Mouse (Mus musculus) heart, postnatal 0 days (tissue): ENCODE results near the gene Cmpk1. TPM values are rescaled to one million over a fixed set of nuclear protein-coding genes. Genes with fewer than 3 reads are reported as not detected.

Experiments
- ATAC-seq: fragments of 200-750 bp; cut with Nextera tagmentation; 2 replicates; pipeline ENCODE4 v1.8.0; 2017; ENCODE audit warnings: low read depth, moderate number of reproducible peaks, moderate library complexity; ENCODE audit not compliant: insufficient read depth
- DNase-seq: peaks from one replicate; pipeline ENCODE4 v3.0.0-alpha.2; 2016; ENCODE audit warnings: low spot score
- H3K27ac ChIP-seq: fragments of 300-500 bp; sonication (generic); 2 replicates; pipeline ENCODE4 v1.5.1; 2014; ENCODE audit warnings: low read depth, mild to moderate bottlenecking
- H3K27me3 ChIP-seq: fragments of 300-500 bp; sonication (generic); 2 replicates; pipeline ENCODE4 v1.6.1; 2014; ENCODE audit warnings: low read length, mixed read lengths; ENCODE audit not compliant: control insufficient read depth, insufficient read depth
- H3K36me3 ChIP-seq: fragments of 300-500 bp; sonication (generic); replicated peaks from 2 replicates; pipeline ENCODE4 v1.6.1; 2014; ENCODE audit warnings: low read length, mixed read lengths; ENCODE audit not compliant: control insufficient read depth, insufficient read depth
- H3K4me1 ChIP-seq: fragments of 300-500 bp; sonication (generic); 2 replicates; pipeline ENCODE4 v1.6.1; 2014; ENCODE audit warnings: antibody characterized with exemption; ENCODE audit not compliant: control insufficient read depth, insufficient read depth
- H3K4me2 ChIP-seq: fragments of 300-500 bp; sonication (generic); 2 replicates; pipeline ENCODE4 v1.6.1; 2014; ENCODE audit warnings: low read depth, mild to moderate bottlenecking, low read length, moderate library complexity
- H3K4me3 ChIP-seq: fragments of 300-500 bp; sonication (generic); 2 replicates; pipeline ENCODE4 v1.5.1; 2014; ENCODE audit warnings: low read depth, low read length
- H3K9ac ChIP-seq: fragments of 300-500 bp; sonication (generic); replicated peaks from 2 replicates; pipeline ENCODE4 v1.6.1; 2014; ENCODE audit warnings: low read depth, low read length, mixed read lengths
- H3K9me3 ChIP-seq: fragments of 300-500 bp; sonication (generic); replicated peaks from 2 replicates; pipeline ENCODE4 v1.6.1; 2016; ENCODE audit warnings: low read length; ENCODE audit not compliant: control insufficient read depth
- CTCF ChIP-seq: IDR thresholded peaks from 2 replicates; pipeline ENCODE4 v1.5.1; 2016; ENCODE audit warnings: antibody characterized with exemption, control low read depth, low read depth
- EP300 ChIP-seq: IDR thresholded peaks from 2 replicates; pipeline ENCODE4 v1.6.1; 2016; ENCODE audit warnings: antibody characterized with exemption, low read depth
- WGBS: fragments of 180-500 bp; shearing (Covaris S2); extraction: QIAGEN DNeasy Blood & Tissue Kit; methylation state at CpG from one replicate; pipeline ENCODE4 v1.1.7; 2014; 5-methylcytosine and 5-hydroxymethylcytosine counted together
- polyA plus RNA-seq: library from polyadenylated mRNA; unstranded; fragments of >200 nt; fragmentation: Nextera tagmentation; extraction: Ambion mirVana; gene quantifications from 2 replicates; pipeline ENCODE4 v1.2.1, GENCODE M21; 2015
- total RNA-seq: library from RNA; depleted of rRNA; stranded (reverse); fragments of >200 nt; gene quantifications from 2 replicates; pipeline ENCODE4 v1.2.3, GENCODE M21; 2014; ENCODE audit warnings: low replicate concordance

Cmpk1 gene
- total and polyA plus RNA-seq, 2 experiments from 2014 or later = 27.4 to 54.9 TPM

- H3K27ac ChIP-seq = no peak overlapping the region
- 33% methylated on average over 5 of the region's 5 CpGs for WGBS
- H3K9ac ChIP-seq = no peak overlapping the region
- H3K4me3 ChIP-seq = no peak overlapping the region
- DNase-seq (no peak), ATAC-seq (no peak)
- H3K27me3 ChIP-seq = 0 out of 2 replicates have a peak, but pooled peaks cover 15% of the 10 kb centered on the region
- no peaks in the 10 kb centered on the region for H3K36me3 ChIP-seq
- no peak for TF ChIP-seq CTCF
- TF ChIP-seq EP300 = no peak
- H3K4me2 ChIP-seq = no peak overlapping the region
- no peaks in the 10 kb centered on the region for H3K9me3 ChIP-seq
- no peaks in the 10 kb centered on the region for H3K4me1 ChIP-seq
These were observed 42.0 kb downstream of the Cmpk1 start for GRCm38 (mm10) chr4:114945021-114945420.

- no peak overlapping the region for H3K4me2 ChIP-seq
- no peak for TF ChIP-seq CTCF
- no peak for TF ChIP-seq EP300
- no peaks in the 10 kb centered on the region for H3K4me1 ChIP-seq
- ATAC-seq (no peak), DNase-seq (no peak)
- WGBS = 69% methylated on average over 8 of the region's 8 CpGs
- no peak overlapping the region for H3K4me3 ChIP-seq
- H3K9ac ChIP-seq = no peak overlapping the region
- no peak overlapping the region for H3K27ac ChIP-seq
- no peaks in the 10 kb centered on the region for H3K36me3 ChIP-seq
- no peaks in the 10 kb centered on the region for H3K9me3 ChIP-seq
- H3K27me3 ChIP-seq = 0 out of 2 replicates have a peak, but pooled peaks cover 10% of the 10 kb centered on the region
These were observed 44.5 kb downstream of the Cmpk1 start for GRCm38 (mm10) chr4:114942583-114942982.

GRCm38 (mm10) chr4:114942112-114942511, 44.9 kb downstream of the Cmpk1 start:
- H3K4me3 ChIP-seq = no peak overlapping the region
- DNase-seq (no peak), ATAC-seq (no peak)
- no peak overlapping the region for H3K27ac ChIP-seq
- TF ChIP-seq EP300 = no peak
- no peak for TF ChIP-seq CTCF
- H3K4me1 ChIP-seq = no peaks in the 10 kb centered on the region
- no peaks in the 10 kb centered on the region for H3K9me3 ChIP-seq
- 0 out of 2 replicates have a peak, but pooled peaks cover 10% of the 10 kb centered on the region for H3K27me3 ChIP-seq
- 71% methylated on average over 4 of the region's 4 CpGs for WGBS
- no peak overlapping the region for H3K9ac ChIP-seq
- no peaks in the 10 kb centered on the region for H3K36me3 ChIP-seq
- H3K4me2 ChIP-seq = no peak overlapping the region

- TF ChIP-seq EP300 (no peak), CTCF (no peak)
- H3K27me3 ChIP-seq = 0 out of 2 replicates have a peak, but pooled peaks cover 9% of the 10 kb centered on the region
- H3K4me3 ChIP-seq = no peak overlapping the region
- no peaks in the 10 kb centered on the region for H3K36me3 ChIP-seq
- WGBS = 69% methylated on average over 4 of the region's 4 CpGs
- H3K4me1 ChIP-seq = no peaks in the 10 kb centered on the region
- ATAC-seq = no peak
- no peak overlapping the region for H3K9ac ChIP-seq
- no peak for DNase-seq
- H3K27ac ChIP-seq = no peak overlapping the region
- H3K9me3 ChIP-seq = no peaks in the 10 kb centered on the region
- no peak overlapping the region for H3K4me2 ChIP-seq
These were observed 45.7 kb downstream of the Cmpk1 start for GRCm38 (mm10) chr4:114941311-114941710.

- DNase-seq (no peak), ATAC-seq (no peak)
- Histone ChIP-seq H3K9ac (no peak overlapping the region), H3K27me3 (0 out of 2 replicates have a peak, but pooled peaks cover 9% of the 10 kb centered on the region), H3K9me3 (no peaks in the 10 kb centered on the region), H3K4me2 (no peak overlapping the region), H3K4me1 (no peaks in the 10 kb centered on the region), H3K4me3 (no peak overlapping the region), H3K27ac (no peak overlapping the region), H3K36me3 (no peaks in the 10 kb centered on the region)
- 30% methylated on average over 3 of the region's 3 CpGs for WGBS
- no peak for TF ChIP-seq EP300
- no peak for TF ChIP-seq CTCF
These were observed 48.8 kb downstream of the Cmpk1 start for GRCm38 (mm10) chr4:114938248-114938647.

DNA sequence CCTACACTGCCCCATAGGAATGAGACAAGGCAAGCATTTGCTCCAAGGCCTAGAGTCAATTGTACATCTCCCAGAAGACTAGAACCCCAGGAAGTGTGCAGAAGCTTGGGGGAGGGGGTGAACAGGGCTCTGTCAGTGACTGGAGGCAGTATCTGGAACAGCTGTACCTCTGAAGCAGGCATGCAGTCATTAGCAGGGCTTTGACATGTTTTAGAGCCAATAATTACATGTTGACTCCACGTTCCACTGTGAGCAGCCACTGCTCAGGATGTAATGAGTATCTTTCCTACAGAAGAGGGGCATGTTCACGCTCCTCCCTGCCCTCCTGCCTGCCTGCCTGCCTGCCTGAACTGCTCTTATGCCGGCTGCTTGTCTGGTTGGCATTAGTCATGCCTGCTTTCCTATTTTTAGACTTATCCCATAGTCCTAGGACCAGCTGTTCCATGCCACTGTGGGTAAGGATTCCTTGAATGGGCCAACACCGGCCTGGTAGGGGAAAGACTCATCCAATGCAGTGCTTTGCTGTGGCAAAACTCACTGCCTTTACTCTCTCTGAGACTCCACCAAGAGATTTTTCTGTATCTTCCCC, 49.5 kb downstream of the Cmpk1 start:
- WGBS = 45% methylated on average over 4 of the region's 4 CpGs
- TF ChIP-seq CTCF (no peak), EP300 (no peak)
- H3K4me3 ChIP-seq = no peak overlapping the region
- H3K27ac ChIP-seq = no peak overlapping the region
- ATAC-seq (peak; percentile 67), DNase-seq (peak; percentile 22)
- no peaks in the 10 kb centered on the region for H3K36me3 ChIP-seq
- no peak overlapping the region for H3K4me2 ChIP-seq
- H3K27me3 ChIP-seq = 0 out of 2 replicates have a peak, but pooled peaks cover 9% of the 10 kb centered on the region
- H3K4me1 ChIP-seq = no peaks in the 10 kb centered on the region
- no peak overlapping the region for H3K9ac ChIP-seq
- H3K9me3 ChIP-seq = no peaks in the 10 kb centered on the region
